Mouse (Mus musculus) midbrain, postnatal 0 days (tissue): ENCODE data around the gene Gjb5. TPM values are rescaled to one million over a fixed set of nuclear protein-coding genes. Genes with fewer than 3 reads are reported as not detected.

ENCODE experiments used
- ATAC-seq: fragments of 200-750 bp; cut with Nextera tagmentation; 2 replicates; pipeline ENCODE4 v1.8.0; 2017; ENCODE audit warnings: moderate number of reproducible peaks, mild to moderate bottlenecking, moderate TSS enrichment, moderate library complexity; ENCODE audit not compliant: low FRiP score
- DNase-seq: peaks from one replicate; pipeline ENCODE4 v3.0.0-alpha.2; 2015; ENCODE audit warnings: low spot score
- H3K27ac ChIP-seq: fragments of 300-500 bp; sonication (generic); 2 replicates; pipeline ENCODE4 v1.5.1; 2014; ENCODE audit warnings: low read depth, mild to moderate bottlenecking, low read length, mixed read lengths
- H3K27me3 ChIP-seq: fragments of 300-500 bp; sonication (generic); 2 replicates; pipeline ENCODE4 v1.6.1; 2014; ENCODE audit warnings: low read length, control low read depth, mixed read lengths; ENCODE audit not compliant: insufficient read depth
- H3K36me3 ChIP-seq: fragments of 300-500 bp; sonication (generic); 2 replicates; pipeline ENCODE4 v1.6.1; 2014; ENCODE audit warnings: low read length, control low read depth, mixed read lengths; ENCODE audit not compliant: insufficient read depth
- H3K4me1 ChIP-seq: fragments of 300-500 bp; sonication (generic); 2 replicates; pipeline ENCODE4 v1.6.1; 2014; ENCODE audit warnings: mild to moderate bottlenecking, control low read depth, antibody characterized with exemption, low read length, mixed read lengths; ENCODE audit not compliant: insufficient read depth
- H3K4me2 ChIP-seq: fragments of 300-500 bp; sonication (generic); 2 replicates; pipeline ENCODE4 v1.6.1; 2014; ENCODE audit warnings: low read depth, mild to moderate bottlenecking, low read length, mixed read lengths; ENCODE audit not compliant: poor library complexity, severe bottlenecking
- H3K4me3 ChIP-seq: fragments of 300-500 bp; sonication (generic); 2 replicates; pipeline ENCODE4 v1.5.1; 2014; ENCODE audit warnings: low read depth, mild to moderate bottlenecking, low read length, moderate library complexity
- H3K9ac ChIP-seq: fragments of 300-500 bp; sonication (generic); replicated peaks from 2 replicates; pipeline ENCODE4 v1.6.1; 2014; ENCODE audit warnings: mild to moderate bottlenecking, low read length, moderate library complexity, mixed read lengths; ENCODE audit not compliant: poor library complexity, severe bottlenecking
- H3K9me3 ChIP-seq: fragments of 300-500 bp; sonication (generic); 2 replicates; pipeline ENCODE4 v1.6.1; 2016; ENCODE audit warnings: low read length, control low read depth
- CTCF ChIP-seq: IDR thresholded peaks from 2 replicates; pipeline ENCODE4 v1.5.1; 2016; ENCODE audit warnings: antibody characterized with exemption, mild to moderate bottlenecking
- WGBS: fragments of 180-500 bp; shearing (Covaris S2); extraction: QIAGEN DNeasy Blood & Tissue Kit; methylation state at CpG from one replicate; pipeline ENCODE4 v1.1.7; 2014; 5-methylcytosine and 5-hydroxymethylcytosine counted together
- polyA plus RNA-seq: library from polyadenylated mRNA; unstranded; fragments of >200 nt; fragmentation: Nextera tagmentation; extraction: Ambion mirVana; gene quantifications from 2 replicates; pipeline ENCODE4 v1.2.1, GENCODE M21; 2015
- total RNA-seq: library from RNA; depleted of rRNA; stranded (reverse); fragments of >200 nt; gene quantifications from 2 replicates; pipeline ENCODE4 v1.2.3, GENCODE M21; 2014

Gjb5 gene
- total and polyA plus RNA-seq, 2 experiments from 2014 or later = 0.35 to 0.49 TPM

GRCm38 (mm10) chr4:127341372-127341771 is 16.6 kb downstream of the Gjb5 start:
- no peaks in the 10 kb centered on the region for H3K27me3 ChIP-seq
- DNase-seq (no peak), ATAC-seq (no peak)
- TF ChIP-seq CTCF = no peak
- no peak overlapping the region for H3K4me2 ChIP-seq
- no peaks in the 10 kb centered on the region for H3K9me3 ChIP-seq
- H3K9ac ChIP-seq = no peak overlapping the region
- no peak overlapping the region for H3K4me3 ChIP-seq
- no peaks in the 10 kb centered on the region for H3K36me3 ChIP-seq
- WGBS = 70% methylated on average over 6 of the region's 6 CpGs
- no peaks in the 10 kb centered on the region for H3K4me1 ChIP-seq
- no peak overlapping the region for H3K27ac ChIP-seq

- H3K27ac ChIP-seq = no peak overlapping the region
- no peak for ATAC-seq
- WGBS = 91% methylated on average over 5 of the region's 5 CpGs
- TF ChIP-seq CTCF = no peak
- H3K4me1 ChIP-seq = no peaks in the 10 kb centered on the region
- no peaks in the 10 kb centered on the region for H3K27me3 ChIP-seq
- H3K9ac ChIP-seq = no peak overlapping the region
- no peak for DNase-seq
- H3K9me3 ChIP-seq = no peaks in the 10 kb centered on the region
- H3K36me3 ChIP-seq = no peaks in the 10 kb centered on the region
- no peak overlapping the region for H3K4me2 ChIP-seq
- H3K4me3 ChIP-seq = no peak overlapping the region
Observed at GRCm38 (mm10) chr4:127337668-127338067, 20.3 kb downstream of the Gjb5 start.

GRCm38 (mm10) chr4:127334870-127335504 is 23.0 kb downstream of the Gjb5 start:
- Histone ChIP-seq H3K9me3 (no peaks in the 10 kb centered on the region), H3K4me3 (no peak overlapping the region), H3K4me1 (peaks cover 8% of the 10 kb centered on the region; the same call in 1 of the 2 replicates), H3K36me3 (no peaks in the 10 kb centered on the region), H3K27ac (no peak overlapping the region), H3K27me3 (peaks cover 16% of the 10 kb centered on the region), H3K9ac (no peak overlapping the region), H3K4me2 (no peak overlapping the region)
- no peak for DNase-seq
- 52% methylated on average over 5 of the region's 5 CpGs for WGBS
- no peak for TF ChIP-seq CTCF
- ATAC-seq = no peak

GRCm38 (mm10) chr4:127331171-127331570 is 26.8 kb downstream of the Gjb5 start:
- Histone ChIP-seq H3K36me3 (no peaks in the 10 kb centered on the region), H3K4me1 (peaks cover 8% of the 10 kb centered on the region; the same call in 1 of the 2 replicates), H3K9ac (no peak overlapping the region), H3K9me3 (no peaks in the 10 kb centered on the region), H3K4me2 (no peak overlapping the region), H3K4me3 (no peak overlapping the region), H3K27me3 (peaks cover 21% of the 10 kb centered on the region), H3K27ac (no peak overlapping the region)
- ATAC-seq (no peak), DNase-seq (no peak)
- 20% methylated on average over 13 of the region's 13 CpGs for WGBS
- TF ChIP-seq CTCF = no peak

- Histone ChIP-seq H3K9ac (0 out of 2 replicates have a peak within 1 kb of the TSS, but pooled peaks have one; percentile 29), H3K4me3 (peak within 1 kb of the TSS; percentile 29), H3K4me2 (peak within 1 kb of the TSS; percentile 58), H3K9me3 (no peaks in the 10 kb centered on the region), H3K4me1 (peaks cover 8% of the 10 kb centered on the region; the same call in 1 of the 2 replicates), H3K27ac (no peak within 1 kb of the TSS), H3K27me3 (peaks cover 24% of the 10 kb centered on the region), H3K36me3 (no peaks in the 10 kb centered on the region)
- ATAC-seq = peak; percentile 52; the same call in 1 of the 2 replicates
- TF ChIP-seq CTCF = no peak
- 2% methylated on average over 49 of the region's 49 CpGs for WGBS
- peak; percentile 28 for DNase-seq
Observed at GRCm38 (mm10) chr4:127330181-127331100, 27.5 kb downstream of the Gjb5 start, which contains the start of gene Gjb3. Gene Gjb3, minus strand, starts transcription at chr4:127330844.
